Comparison of ENCODE assay signal across 10 mouse cellular contexts in genomic region chr4:106102451-106102977, GRCm38 (mm10).
DNase-seq lines count a peak whose midpoint lies in the region; ATAC-seq lines count a peak whose summit lies in the region.
"Had no signal": no experiment of that assay in that cellular context is flagged by ENCODE, and none has a peak within 500 bp of the region (broad histone marks: within the 10 kb centered on the region; RNA-seq: fewer than 3 reads in every experiment).

No protein-coding gene starts in this region.

- H3K27me3 ChIP-seq in forebrain, embryonic 13.5 days, result no peaks in the 10 kb centered on the region; the same call in 1 of the 2 replicates
- H3K27me3 ChIP-seq in neural tube, embryonic 13.5 days, result no peaks in the 10 kb centered on the region

- H3K36me3 ChIP-seq in forebrain, embryonic 13.5 days (ENCODE audit: poor library complexity, severe bottlenecking), result no peaks in the 10 kb centered on the region
- H3K36me3 ChIP-seq in neural tube, embryonic 13.5 days, result no peaks in the 10 kb centered on the region

- H3K27ac ChIP-seq in forebrain, embryonic 13.5 days, result peak overlapping the region; percentile 81
- H3K27ac ChIP-seq in neural tube, embryonic 13.5 days (replicated peaks), result peak overlapping the region; percentile 72

- no peak overlapping the region for H3K4me3 ChIP-seq in forebrain, embryonic 13.5 days
- H3K4me3 ChIP-seq in neural tube, embryonic 13.5 days, result no peak overlapping the region

- DNase-seq in kidney, adult 9 months, result peak; percentile 25
- DNase-seq in kidney, postnatal 14 days, result no peak
- DNase-seq in kidney, postnatal 36 days, result peak; percentile 5 to 18
- no peak for DNase-seq in adrenal gland, postnatal 14 days
- no peak for DNase-seq in layer of hippocampus, adult 9-11 months
- DNase-seq: cerebellum, adult 9-10 months; lung, postnatal 4 days had no signal

- H3K4me1 ChIP-seq in forebrain, embryonic 13.5 days, result peaks cover 51% of the 10 kb centered on the region
- peaks cover 49% of the 10 kb centered on the region for H3K4me1 ChIP-seq in neural tube, embryonic 13.5 days (replicated peaks)

- H3K9ac ChIP-seq in forebrain, embryonic 13.5 days, result no peak overlapping the region
- H3K9ac ChIP-seq in neural tube, embryonic 13.5 days, result no peak overlapping the region

- WGBS in forebrain, embryonic 13.5 days, result 13% methylated on average over 7 of the region's 7 CpGs
- WGBS in neural tube, embryonic 13.5 days, result 20% methylated on average over 7 of the region's 7 CpGs

- ATAC-seq in forebrain, embryonic 13.5 days, result peak; percentile 70
- 0 out of 2 replicates have a peak, but pooled peaks have one; percentile 13 for ATAC-seq in neural tube, embryonic 13.5 days (ENCODE audit: low read depth)
- no peak for ATAC-seq in erythroid progenitor cell, adult 5-6 weeks (replicated peaks; ENCODE audit: low FRiP score, poor library complexity, severe bottlenecking)

- peaks cover 5% of the 10 kb centered on the region for H3K9me3 ChIP-seq in forebrain, embryonic 13.5 days (replicated peaks)
- H3K9me3 ChIP-seq in neural tube, embryonic 13.5 days, result no peaks in the 10 kb centered on the region

- peak overlapping the region; percentile 14 for H3K4me2 ChIP-seq in forebrain, embryonic 13.5 days
- no peak overlapping the region for H3K4me2 ChIP-seq in neural tube, embryonic 13.5 days

Comparison
In these comparisons a context has a peak if more than half of its experiments do, and no peak if none do; other contexts are left out.
1. DNase-seq: peak in kidney, adult 9 months (single experiment) and kidney, postnatal 36 days (2 of 2); none in kidney, postnatal 14 days (single experiment), adrenal gland, postnatal 14 days (single experiment) and layer of hippocampus, adult 9-11 months (single experiment).